Mouse (Mus musculus) heart, postnatal 0 days (tissue): ENCODE measurements around the gene Akt3. TPM values are rescaled to one million over a fixed set of nuclear protein-coding genes. Genes with fewer than 3 reads are reported as not detected.
A peak's percentile ranks its signal among the peaks of the same experiment; 100 is the strongest.

ENCODE experiments used
- ATAC-seq: fragments of 200-750 bp; cut with Nextera tagmentation; 2 replicates; pipeline ENCODE4 v1.8.0; 2017; ENCODE audit warnings: low read depth, moderate number of reproducible peaks, moderate library complexity; ENCODE audit not compliant: insufficient read depth
- DNase-seq: peaks from one replicate; pipeline ENCODE4 v3.0.0-alpha.2; 2016; ENCODE audit warnings: low spot score
- H3K27ac ChIP-seq: fragments of 300-500 bp; sonication (generic); 2 replicates; pipeline ENCODE4 v1.5.1; 2014; ENCODE audit warnings: low read depth, mild to moderate bottlenecking
- H3K27me3 ChIP-seq: fragments of 300-500 bp; sonication (generic); 2 replicates; pipeline ENCODE4 v1.6.1; 2014; ENCODE audit warnings: low read length, mixed read lengths; ENCODE audit not compliant: control insufficient read depth, insufficient read depth
- H3K36me3 ChIP-seq: fragments of 300-500 bp; sonication (generic); replicated peaks from 2 replicates; pipeline ENCODE4 v1.6.1; 2014; ENCODE audit warnings: low read length, mixed read lengths; ENCODE audit not compliant: control insufficient read depth, insufficient read depth
- H3K4me1 ChIP-seq: fragments of 300-500 bp; sonication (generic); 2 replicates; pipeline ENCODE4 v1.6.1; 2014; ENCODE audit warnings: antibody characterized with exemption; ENCODE audit not compliant: control insufficient read depth, insufficient read depth
- H3K4me2 ChIP-seq: fragments of 300-500 bp; sonication (generic); 2 replicates; pipeline ENCODE4 v1.6.1; 2014; ENCODE audit warnings: low read depth, mild to moderate bottlenecking, low read length, moderate library complexity
- H3K4me3 ChIP-seq: fragments of 300-500 bp; sonication (generic); 2 replicates; pipeline ENCODE4 v1.5.1; 2014; ENCODE audit warnings: low read depth, low read length
- H3K9ac ChIP-seq: fragments of 300-500 bp; sonication (generic); replicated peaks from 2 replicates; pipeline ENCODE4 v1.6.1; 2014; ENCODE audit warnings: low read depth, low read length, mixed read lengths
- H3K9me3 ChIP-seq: fragments of 300-500 bp; sonication (generic); replicated peaks from 2 replicates; pipeline ENCODE4 v1.6.1; 2016; ENCODE audit warnings: low read length; ENCODE audit not compliant: control insufficient read depth
- CTCF ChIP-seq: IDR thresholded peaks from 2 replicates; pipeline ENCODE4 v1.5.1; 2016; ENCODE audit warnings: antibody characterized with exemption, control low read depth, low read depth
- EP300 ChIP-seq: IDR thresholded peaks from 2 replicates; pipeline ENCODE4 v1.6.1; 2016; ENCODE audit warnings: antibody characterized with exemption, low read depth
- WGBS: fragments of 180-500 bp; shearing (Covaris S2); extraction: QIAGEN DNeasy Blood & Tissue Kit; methylation state at CpG from one replicate; pipeline ENCODE4 v1.1.7; 2014; 5-methylcytosine and 5-hydroxymethylcytosine counted together
- polyA plus RNA-seq: library from polyadenylated mRNA; unstranded; fragments of >200 nt; fragmentation: Nextera tagmentation; extraction: Ambion mirVana; gene quantifications from 2 replicates; pipeline ENCODE4 v1.2.1, GENCODE M21; 2015
- total RNA-seq: library from RNA; depleted of rRNA; stranded (reverse); fragments of >200 nt; gene quantifications from 2 replicates; pipeline ENCODE4 v1.2.3, GENCODE M21; 2014; ENCODE audit warnings: low replicate concordance

Gene Akt3
- total and polyA plus RNA-seq, 2 experiments from 2014 or later: 2.6 to 9.9 TPM

- H3K9me3 ChIP-seq: no peaks in the 10 kb centered on the region
- no peak for ATAC-seq
Measured at GRCm38 (mm10) chr1:177015917-177016316, 242.1 kb downstream of the Akt3 start.

GRCm38 (mm10) chr1:177014921-177015439, 243.0 kb downstream of the Akt3 start:
- ATAC-seq (0 out of 2 replicates have a peak, but pooled peaks have one; percentile 13), DNase-seq (no peak)
- H3K4me2 ChIP-seq: no peak overlapping the region
- H3K27me3 ChIP-seq: no peaks in the 10 kb centered on the region
- no peak overlapping the region for H3K9ac ChIP-seq
- TF ChIP-seq EP300 (no peak), CTCF (no peak)
- H3K27ac ChIP-seq: peak overlapping the region; percentile 18; the same call in 1 of the 2 replicates
- 34% methylated on average over 6 of the region's 6 CpGs for WGBS
- no peak overlapping the region for H3K4me3 ChIP-seq
- no peaks in the 10 kb centered on the region for H3K9me3 ChIP-seq
- peaks cover 9% of the 10 kb centered on the region; the same call in 1 of the 2 replicates for H3K36me3 ChIP-seq
- H3K4me1 ChIP-seq: no peaks in the 10 kb centered on the region

More at GRCm38 (mm10) chr1:177015917-177016316, 242.1 kb downstream of the Akt3 start:
- no peaks in the 10 kb centered on the region for H3K4me1 ChIP-seq
- H3K4me3 ChIP-seq: no peak overlapping the region
- H3K36me3 ChIP-seq: peaks cover 14% of the 10 kb centered on the region; the same call in 1 of the 2 replicates
- no peak for TF ChIP-seq CTCF
- no peak for TF ChIP-seq EP300
- no peak overlapping the region for H3K9ac ChIP-seq
- no peak overlapping the region for H3K4me2 ChIP-seq
- no peak overlapping the region for H3K27ac ChIP-seq
- WGBS: 41% methylated on average over 3 of the region's 3 CpGs
- no peak for DNase-seq
- no peaks in the 10 kb centered on the region for H3K27me3 ChIP-seq

GRCm38 (mm10) chr1:177014346-177014745, 243.7 kb downstream of the Akt3 start:
- no peak overlapping the region for H3K4me3 ChIP-seq

GRCm38 (mm10) chr1:177013776-177014175, 244.2 kb downstream of the Akt3 start:
- Histone ChIP-seq H3K27me3 (no peaks in the 10 kb centered on the region), H3K36me3 (0 out of 2 replicates have a peak, but pooled peaks cover 4% of the 10 kb centered on the region), H3K4me1 (no peaks in the 10 kb centered on the region), H3K27ac (no peak overlapping the region; the same call in 1 of the 2 replicates), H3K4me2 (no peak overlapping the region), H3K4me3 (no peak overlapping the region), H3K9ac (no peak overlapping the region), H3K9me3 (no peaks in the 10 kb centered on the region)
- no peak for ATAC-seq
- no peak for DNase-seq
- 54% methylated on average over 3 of the region's 3 CpGs for WGBS
- TF ChIP-seq EP300 (no peak), CTCF (no peak)

More at GRCm38 (mm10) chr1:177014346-177014745, 243.7 kb downstream of the Akt3 start:
- Histone ChIP-seq H3K4me2 (no peak overlapping the region), H3K9ac (no peak overlapping the region), H3K27me3 (no peaks in the 10 kb centered on the region), H3K4me1 (no peaks in the 10 kb centered on the region), H3K9me3 (no peaks in the 10 kb centered on the region), H3K27ac (0 out of 2 replicates have a peak overlapping the region, but pooled peaks have one; percentile 18), H3K36me3 (0 out of 2 replicates have a peak, but pooled peaks cover 4% of the 10 kb centered on the region)
- no peak for DNase-seq
- WGBS: 59% methylated on average over 2 of the region's 2 CpGs
- TF ChIP-seq EP300 (no peak), CTCF (no peak)
- ATAC-seq: peak; percentile 30

- 68% methylated on average over 1 of the region's 1 CpGs for WGBS
- Histone ChIP-seq H3K36me3 (0 out of 2 replicates have a peak, but pooled peaks cover 4% of the 10 kb centered on the region), H3K27me3 (no peaks in the 10 kb centered on the region), H3K4me1 (no peaks in the 10 kb centered on the region), H3K27ac (no peak overlapping the region), H3K4me2 (no peak overlapping the region), H3K9me3 (no peaks in the 10 kb centered on the region), H3K9ac (no peak overlapping the region), H3K4me3 (no peak overlapping the region)
- DNase-seq: no peak
- ATAC-seq: no peak
- no peak for TF ChIP-seq EP300
- no peak for TF ChIP-seq CTCF
Measured at GRCm38 (mm10) chr1:177013313-177013712, 244.7 kb downstream of the Akt3 start.

- no peak overlapping the region for H3K4me2 ChIP-seq
- no peaks in the 10 kb centered on the region for H3K4me1 ChIP-seq
- H3K36me3 ChIP-seq: no peaks in the 10 kb centered on the region
- TF ChIP-seq CTCF (no peak), EP300 (no peak)
- no peak for DNase-seq
- H3K4me3 ChIP-seq: no peak overlapping the region
- no peaks in the 10 kb centered on the region for H3K27me3 ChIP-seq
- no peak overlapping the region for H3K9ac ChIP-seq
- no peak overlapping the region for H3K27ac ChIP-seq
- ATAC-seq: no peak
- 69% methylated on average over 3 of the region's 3 CpGs for WGBS
- no peaks in the 10 kb centered on the region for H3K9me3 ChIP-seq
Measured at GRCm38 (mm10) chr1:177012774-177013173, 245.2 kb downstream of the Akt3 start.
